29 mouse cellular contexts compared by ENCODE assay signal in genomic region chr4:53000154-53000553, GRCm38 (mm10). TPM values are rescaled to one million over a fixed set of nuclear protein-coding genes. Genes with fewer than 3 reads are reported as not detected.
"Had no signal": no experiment of that assay in that cellular context is flagged by ENCODE, and none has a peak within 500 bp of the region (broad histone marks: within the 10 kb centered on the region; RNA-seq: fewer than 3 reads in every experiment).

No protein-coding gene starts in this region.

- H3K9ac ChIP-seq: limb, embryonic 13.5 days; liver, embryonic 12.5 days; liver, embryonic 15.5 days; lung, embryonic 15.5 days; midbrain, embryonic 12.5 days; midbrain, embryonic 15.5 days; neural tube, embryonic 12.5 days; neural tube, embryonic 15.5 days had no signal

- H3K9me3 ChIP-seq: limb, embryonic 10.5 days; limb, embryonic 13.5 days; liver, embryonic 12.5 days; liver, embryonic 15.5 days; lung, embryonic 15.5 days; midbrain, embryonic 12.5 days; midbrain, embryonic 15.5 days; neural tube, embryonic 12.5 days; neural tube, embryonic 15.5 days had no signal

- ATAC-seq: liver, embryonic 12.5 days; midbrain, embryonic 15.5 days had no signal

- DNase-seq: kidney, adult 9 months; kidney, postnatal 14 days; kidney, postnatal 4 days; liver; lung, adult 18-20 months; lung, postnatal 10 days; lung, postnatal 36 days; right cerebral cortex, adult 18-20 months; right cerebral cortex, postnatal 25 days; spleen, adult 18-20 months; thymus, adult 18-20 months; thymus, postnatal 14 days; thymus, postnatal 4 days had no signal

- H3K4me1 ChIP-seq: limb, embryonic 10.5 days; limb, embryonic 13.5 days; liver, embryonic 12.5 days; liver, embryonic 15.5 days; lung, embryonic 15.5 days; midbrain, embryonic 12.5 days; midbrain, embryonic 15.5 days; neural tube, embryonic 12.5 days; neural tube, embryonic 15.5 days had no signal

- H3K4me2 ChIP-seq: limb, embryonic 13.5 days; liver, embryonic 12.5 days; liver, embryonic 15.5 days; lung, embryonic 15.5 days; midbrain, embryonic 12.5 days; midbrain, embryonic 15.5 days; neural tube, embryonic 12.5 days; neural tube, embryonic 15.5 days had no signal

- H3K27me3 ChIP-seq: limb, embryonic 13.5 days; liver, embryonic 12.5 days; liver, embryonic 15.5 days; lung, embryonic 15.5 days; midbrain, embryonic 12.5 days; midbrain, embryonic 15.5 days; neural tube, embryonic 12.5 days; neural tube, embryonic 15.5 days had no signal

- H3K36me3 ChIP-seq: limb, embryonic 10.5 days; limb, embryonic 13.5 days; liver, embryonic 12.5 days; liver, embryonic 15.5 days; lung, embryonic 15.5 days; midbrain, embryonic 12.5 days; midbrain, embryonic 15.5 days; neural tube, embryonic 12.5 days; neural tube, embryonic 15.5 days had no signal

- H3K4me3 ChIP-seq: limb, embryonic 10.5 days; limb, embryonic 13.5 days; liver, embryonic 12.5 days; liver, embryonic 15.5 days; lung, embryonic 15.5 days; midbrain, embryonic 12.5 days; midbrain, embryonic 15.5 days; neural tube, embryonic 12.5 days; neural tube, embryonic 15.5 days had no signal

- H3K27ac ChIP-seq: limb, embryonic 10.5 days; limb, embryonic 13.5 days; liver, embryonic 12.5 days; liver, embryonic 15.5 days; lung, embryonic 15.5 days; midbrain, embryonic 12.5 days; midbrain, embryonic 15.5 days; neural tube, embryonic 12.5 days; neural tube, embryonic 15.5 days had no signal

RNA-seq across cellular contexts. Expression of gene Nipsnap3a, which starts 11.1 kb away (rescaled TPM):
- total RNA-seq: layer of hippocampus, adult 18-20 months; layer of hippocampus, postnatal 14 days; left cerebral cortex, adult 8-10 months; left cerebral cortex, postnatal 25 days had no signal
- polyA plus RNA-seq: kidney, embryonic 16.5 days; limb, embryonic 10.5 days; limb, embryonic 13.5 days; liver, embryonic 12.5 days; liver, embryonic 15.5 days; lung, embryonic 15.5 days; midbrain, embryonic 12.5 days; midbrain, embryonic 15.5 days; neural tube, embryonic 12.5 days; neural tube, embryonic 15.5 days; stomach, embryonic 16.5 days had no signal

RNA-seq across cellular contexts. Expression of gene Olfr270, which starts 35.8 kb away (rescaled TPM):
- total RNA-seq: layer of hippocampus, adult 18-20 months; layer of hippocampus, postnatal 14 days; left cerebral cortex, adult 8-10 months; left cerebral cortex, postnatal 25 days had no signal
- polyA plus RNA-seq: kidney, embryonic 16.5 days; limb, embryonic 10.5 days; limb, embryonic 13.5 days; liver, embryonic 12.5 days; liver, embryonic 15.5 days; lung, embryonic 15.5 days; midbrain, embryonic 12.5 days; midbrain, embryonic 15.5 days; neural tube, embryonic 12.5 days; neural tube, embryonic 15.5 days; stomach, embryonic 16.5 days; testis, adult 2 months had no signal
